Mouse (Mus musculus) heart, adult 2 months (tissue): ENCODE measurements at regions not wholly inside any gene's neighbourhood (a gene's known extent, or its start where the extent isn't known, plus 50 kb on each side); places are given as distances from the start of the nearest gene placed in this dataset.

ENCODE experiments used
- CTCF ChIP-seq: fragments of 200-600 bp; IDR thresholded peaks from 2 replicates; pipeline ENCODE4 v1.8.1; 2022; ENCODE audit warnings: antibody characterized with exemption, mild to moderate bottlenecking, moderate library complexity
- EP300 ChIP-seq: fragments of 200-500 bp; IDR thresholded peaks from 2 replicates; pipeline ENCODE4 v1.6.1; 2011; ENCODE audit warnings: low read depth, low read length, control low read depth; ENCODE audit not compliant: insufficient read depth
- POLR2A ChIP-seq: fragments of 200-500 bp; IDR thresholded peaks from 2 replicates; pipeline ENCODE4 v1.6.1; 2011; ENCODE audit warnings: mild to moderate bottlenecking, low read depth, low read length, control low read depth; ENCODE audit not compliant: insufficient read depth

DNA sequence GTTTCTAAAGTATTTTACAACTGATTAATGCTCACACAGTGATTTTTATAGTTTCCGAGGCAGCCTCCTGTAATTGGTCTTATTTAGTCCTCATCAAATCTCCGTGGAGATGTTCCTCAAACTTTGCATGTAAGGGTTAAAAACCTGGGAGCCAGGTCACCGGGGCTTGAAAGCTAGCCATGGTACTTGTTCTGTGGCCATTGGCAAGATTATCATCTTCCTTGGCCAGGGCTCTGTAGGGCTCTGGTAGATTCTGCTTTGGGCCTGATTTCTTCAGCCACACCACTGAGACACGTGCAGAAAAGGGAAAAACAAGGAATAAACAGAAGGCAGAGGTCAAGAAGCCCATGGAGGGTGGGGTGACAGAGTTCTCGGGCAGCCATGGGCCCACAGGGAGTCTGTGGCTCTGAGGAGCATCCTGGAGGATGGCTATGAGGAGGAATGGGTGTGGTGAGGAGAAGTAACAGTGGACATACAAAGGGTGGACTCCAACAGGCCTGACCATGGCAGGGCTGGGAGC, 50.7 kb upstream of the Eps8l3 start:
- no peak for TF ChIP-seq CTCF
- no peak for TF ChIP-seq POLR2A
- no peak for TF ChIP-seq EP300
